Mouse (Mus musculus) kidney, postnatal 25 days (tissue): ENCODE results near the gene Eva1c.
"Not testable (repeated sequence)": the region's sequence is repeated elsewhere in the genome, so short reads cannot be mapped to it uniquely, and the experiment has no call there.

Experiments
- DNase-seq, 2 experiments: peaks; one replicate each; pipeline ENCODE4 v3.0.0; 2021; ENCODE audit warnings: mixed read lengths in 2 of 2

Eva1c gene

DNA sequence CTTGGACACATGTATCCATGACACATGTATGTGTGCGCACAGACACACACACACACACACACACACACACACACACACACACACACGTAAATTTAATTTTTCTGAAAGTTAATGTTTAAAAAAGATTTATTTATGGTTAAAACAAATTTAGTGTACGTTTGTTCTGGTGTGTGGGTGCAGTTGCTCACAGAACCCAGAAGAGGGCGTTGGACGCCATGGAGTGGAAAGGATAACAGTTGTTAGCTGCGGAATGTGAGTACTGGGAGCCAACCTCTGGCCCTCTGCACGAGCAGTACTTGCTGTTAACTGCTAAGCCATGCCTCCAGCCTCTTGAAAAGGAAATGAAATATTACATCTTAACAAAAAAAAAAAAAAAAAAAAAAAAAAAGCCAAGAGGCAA lies at the start of gene Eva1c:
Eva1c (plus strand) TSS at position 263 of the 400 bp plus-strand sequence.
- DNase-seq, result no peak

DNA sequence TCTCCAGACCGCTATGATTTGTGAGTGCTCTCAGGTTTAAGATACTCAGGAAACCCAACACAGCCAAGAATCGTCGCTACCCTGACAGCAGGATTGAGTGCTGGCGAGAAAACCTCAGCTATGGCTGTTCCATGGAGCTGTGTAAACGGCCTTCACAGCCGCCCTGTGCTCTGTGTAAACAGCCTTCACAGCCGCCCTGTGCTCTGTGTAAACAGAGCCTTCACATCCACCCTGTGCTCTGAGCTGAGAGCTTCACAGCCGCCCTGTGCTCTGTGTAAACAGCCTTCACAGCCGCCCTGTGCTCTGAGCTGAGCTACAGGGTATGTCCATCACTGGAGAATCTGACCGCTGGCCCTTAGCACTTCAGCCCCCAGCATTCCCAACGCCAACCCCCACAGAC lies 46.7 kb upstream of the Eva1c start:
- no peak for DNase-seq

DNA sequence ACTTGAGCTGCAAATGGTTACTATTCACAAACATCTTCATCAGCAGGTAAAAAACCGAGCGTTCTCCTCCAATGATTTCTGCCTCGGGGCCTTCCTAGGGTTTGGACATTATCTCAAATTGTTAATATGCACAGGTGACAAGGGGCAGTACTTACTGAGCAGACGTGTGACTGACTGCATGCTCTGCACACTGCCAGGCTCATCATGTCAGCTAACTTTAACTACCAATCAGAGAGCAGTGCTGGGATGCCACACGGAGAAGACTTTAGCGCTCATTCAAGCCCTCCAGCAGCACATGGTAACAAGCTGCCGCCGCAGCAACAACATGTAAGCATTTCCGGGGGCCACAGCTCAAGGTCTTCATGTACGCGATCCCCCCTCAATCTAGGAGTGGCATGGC lies 43.2 kb upstream of the Eva1c start:
- no peak for DNase-seq

DNA sequence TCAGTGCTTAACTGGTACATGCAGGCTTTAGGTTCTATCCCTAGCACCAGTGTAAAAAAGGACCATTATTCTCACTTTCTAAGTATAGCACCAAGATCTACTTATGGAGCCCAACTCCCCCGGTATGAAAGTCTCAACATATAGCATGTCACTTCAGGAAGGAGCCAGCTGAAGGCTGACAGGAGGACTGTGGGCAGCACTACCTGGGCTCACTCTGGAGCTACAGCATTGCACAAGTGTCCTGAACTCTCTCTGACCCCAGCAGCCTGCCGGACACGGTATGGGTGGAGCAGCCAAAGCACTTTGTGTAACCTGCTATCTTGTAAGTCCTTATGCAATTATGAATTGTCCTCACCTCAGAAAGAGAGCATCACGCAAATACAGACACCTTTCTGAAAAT lies 41.3 kb upstream of the Eva1c start:
- DNase-seq, result no peak

DNA sequence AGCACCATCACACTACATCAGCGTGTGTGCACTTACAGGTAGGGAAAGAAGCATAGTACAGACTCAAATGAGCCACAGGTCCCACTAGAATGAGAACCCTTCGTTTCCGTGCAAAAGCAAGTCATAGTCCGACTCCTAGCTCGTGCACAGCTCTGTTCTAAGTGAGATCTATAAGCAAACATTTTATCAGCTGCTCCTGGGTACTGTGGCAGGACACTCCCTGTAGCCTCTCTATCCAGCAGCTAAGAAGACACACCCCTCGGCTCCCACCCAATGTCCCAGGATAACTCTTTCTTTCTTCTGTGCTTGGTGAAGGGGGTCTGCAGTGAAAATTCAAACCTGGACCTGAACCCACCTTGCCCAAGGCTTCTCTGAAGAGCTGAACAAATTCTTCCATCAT lies 37.9 kb upstream of the Eva1c start:
- no peak for DNase-seq

DNA sequence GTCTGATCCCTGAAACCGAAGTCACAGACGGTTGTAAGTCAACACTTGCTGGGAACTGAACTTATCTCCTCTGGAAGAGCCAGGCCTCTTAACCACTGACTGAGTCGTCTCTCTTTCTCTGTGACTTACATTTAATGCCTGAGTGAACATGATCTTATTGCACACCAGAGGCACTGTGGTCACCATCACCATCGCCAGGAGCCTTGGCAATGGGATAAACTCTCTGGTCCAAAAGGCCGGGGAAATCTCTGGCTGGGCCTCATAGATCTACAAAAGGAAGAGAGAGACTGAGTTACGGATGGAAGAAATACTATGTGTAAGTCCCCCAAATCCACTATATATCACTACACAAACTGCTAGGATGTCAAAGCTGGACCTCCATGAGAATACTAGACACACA lies 35.6 kb upstream of the Eva1c start:
- DNase-seq, result peak in 1 of 2 experiments; percentile 6

DNA sequence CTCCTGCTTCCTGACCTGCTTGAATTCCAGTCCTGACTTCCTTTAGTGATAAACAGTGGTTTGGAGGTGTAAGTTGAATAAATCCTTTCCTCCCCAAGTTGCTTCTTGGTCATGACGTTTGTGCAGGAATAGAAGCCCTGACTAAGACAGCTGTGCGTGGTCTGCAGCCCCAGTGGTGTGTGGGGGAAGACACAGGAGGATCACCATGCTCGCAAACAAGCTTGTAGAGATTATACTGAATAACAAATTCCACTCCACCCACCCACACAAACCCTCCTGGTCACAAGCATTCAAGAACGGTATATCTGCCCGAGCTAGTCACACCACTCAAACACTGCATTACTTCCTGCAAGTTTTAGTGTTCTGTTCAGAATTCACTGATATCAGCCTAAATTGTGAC lies 34.5 kb upstream of the Eva1c start:
- peak in 1 of 2 experiments; percentile 9 for DNase-seq

DNA sequence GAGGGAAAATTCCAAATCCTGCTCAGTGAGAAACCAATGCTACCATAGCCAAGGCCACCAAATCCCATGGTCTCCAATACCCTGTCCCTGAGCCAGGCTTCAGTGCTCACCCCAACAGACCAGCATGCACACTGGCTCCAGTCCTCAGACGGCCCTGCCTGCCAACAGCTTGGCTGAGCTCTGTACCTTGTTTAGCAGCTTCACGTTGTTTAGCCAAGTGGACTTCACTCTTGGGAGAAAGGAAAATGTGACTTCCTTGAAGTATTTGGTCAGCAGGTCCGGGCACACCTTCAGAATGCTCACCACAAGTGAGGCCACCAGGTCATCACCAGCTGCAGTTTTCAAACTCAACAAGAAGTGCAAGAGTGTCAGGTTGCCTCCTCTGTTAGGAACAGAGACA lies 34.0 kb upstream of the Eva1c start:
- peak; percentile 64 to 83 for DNase-seq

DNA sequence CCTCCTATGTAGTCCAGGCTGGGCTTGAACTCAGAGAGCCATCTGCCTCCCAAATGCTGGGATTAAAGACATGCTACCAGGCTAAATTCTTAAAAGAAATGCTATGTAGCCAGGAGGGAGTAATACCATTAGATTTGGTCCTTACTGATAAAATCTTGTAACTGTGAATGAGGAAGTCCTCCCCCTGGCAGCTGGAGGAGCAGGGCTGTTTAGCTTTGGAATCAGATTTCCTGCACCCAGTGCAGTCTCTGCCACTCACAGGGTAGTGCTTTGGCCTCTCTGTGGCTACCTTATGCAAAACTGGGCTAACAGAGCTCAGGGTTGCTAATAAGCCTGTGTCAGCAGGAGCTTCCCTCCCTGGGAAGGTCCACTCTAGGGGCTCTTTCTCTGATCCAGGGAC lies 31.8 kb upstream of the Eva1c start:
- peak in 1 of 2 experiments; percentile 15 for DNase-seq

DNA sequence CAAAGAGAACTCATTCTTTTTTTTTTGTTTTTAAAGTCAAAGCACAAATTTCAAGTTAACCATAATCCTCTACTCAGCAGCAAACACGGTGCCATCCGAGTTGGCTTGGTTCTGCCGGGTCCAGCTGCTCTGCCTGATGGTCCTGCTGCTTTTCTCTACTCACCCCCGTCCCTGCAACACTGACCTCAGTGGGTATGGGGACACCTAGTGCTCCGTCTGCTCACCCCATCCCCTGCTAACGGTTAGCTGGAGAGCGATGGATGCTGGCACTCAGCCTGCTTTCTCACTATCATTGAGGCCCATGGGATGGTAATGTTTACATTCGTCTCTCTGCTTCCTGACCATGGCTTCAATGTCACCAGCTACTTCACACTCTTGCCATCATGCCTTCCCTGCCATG lies 28.1 kb upstream of the Eva1c start:
- DNase-seq, result peak in 1 of 2 experiments; percentile 29

DNA sequence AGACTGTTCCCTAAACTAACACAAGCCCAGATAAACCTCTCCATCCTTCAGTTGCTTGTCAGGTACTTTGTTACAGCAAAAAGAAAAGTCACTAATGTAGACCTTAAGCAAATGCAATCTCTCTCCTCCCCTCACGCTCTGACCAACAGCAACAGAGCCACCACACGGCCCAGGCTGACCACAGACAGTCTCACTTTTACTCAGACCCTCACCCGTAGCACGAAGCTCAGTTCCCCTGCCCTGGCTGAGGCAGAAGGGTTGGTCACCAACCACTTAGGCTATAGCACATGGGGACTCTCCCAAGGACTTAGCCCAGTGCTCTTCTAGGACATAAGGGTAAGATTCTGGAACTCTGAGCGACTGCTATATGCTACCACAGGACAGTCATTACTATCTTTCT lies 27.7 kb upstream of the Eva1c start:
- DNase-seq, result peak in 1 of 2 experiments; percentile 27

DNA sequence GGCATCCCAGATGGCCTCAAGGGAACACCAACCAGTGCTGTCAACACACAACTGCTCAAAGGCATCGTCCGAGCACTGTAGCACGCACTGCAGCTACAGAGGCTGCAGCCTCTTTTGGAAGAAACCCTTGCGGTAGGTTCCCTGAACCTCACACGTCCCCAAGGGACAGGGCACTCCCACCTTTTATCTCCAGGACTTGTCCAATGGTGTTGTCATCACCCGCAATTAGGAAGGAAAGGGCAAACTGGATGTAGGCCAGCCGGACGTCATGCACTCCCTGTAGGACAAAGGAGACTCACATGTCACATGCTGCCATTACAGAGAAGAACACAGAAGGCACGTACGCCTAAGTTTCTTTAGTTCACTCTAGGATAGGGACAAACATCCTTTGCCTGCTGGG lies 26.7 kb upstream of the Eva1c start:
- peak in 1 of 2 experiments; percentile 29 for DNase-seq

DNA sequence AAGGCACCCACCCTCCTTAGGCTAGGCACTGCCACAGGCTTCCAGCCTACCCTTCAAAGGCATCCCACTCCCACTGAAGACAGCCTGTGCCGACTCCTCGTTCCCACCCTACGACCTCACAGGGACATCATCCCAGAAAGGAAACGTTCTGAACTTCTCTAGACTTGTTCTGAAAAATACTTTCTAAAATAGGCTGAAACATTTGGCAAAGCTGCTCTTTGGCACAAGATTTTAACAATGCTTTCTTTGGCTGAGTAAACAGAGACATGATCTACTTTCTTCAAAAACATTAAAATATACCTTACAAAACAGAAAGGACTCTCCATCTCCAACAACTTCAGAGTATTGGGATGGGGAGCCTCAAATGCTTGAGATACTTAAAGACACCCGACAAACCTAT lies 25.3 kb upstream of the Eva1c start:
- DNase-seq, result peak in 1 of 2 experiments; percentile 35

DNA sequence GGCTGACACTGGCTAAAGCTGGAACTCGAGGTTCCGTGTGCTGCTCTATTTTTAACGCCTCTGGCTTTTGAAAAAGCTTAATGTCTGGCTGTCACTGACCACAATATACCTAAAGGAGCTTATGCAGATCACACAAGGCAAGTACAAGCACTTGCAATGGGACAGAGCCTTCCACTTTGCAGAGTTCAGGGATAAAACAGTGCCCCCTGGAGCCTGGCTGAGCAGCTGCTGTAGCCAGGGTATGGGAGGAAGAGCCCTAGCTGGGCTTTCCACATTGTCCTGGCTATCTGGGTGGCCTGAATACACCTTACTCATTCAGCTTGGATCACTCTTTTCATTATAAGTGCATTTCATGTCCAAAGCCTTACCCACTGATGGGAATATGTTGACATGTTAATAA lies 24.6 kb upstream of the Eva1c start:
- peak in 1 of 2 experiments; percentile 29 for DNase-seq

DNA sequence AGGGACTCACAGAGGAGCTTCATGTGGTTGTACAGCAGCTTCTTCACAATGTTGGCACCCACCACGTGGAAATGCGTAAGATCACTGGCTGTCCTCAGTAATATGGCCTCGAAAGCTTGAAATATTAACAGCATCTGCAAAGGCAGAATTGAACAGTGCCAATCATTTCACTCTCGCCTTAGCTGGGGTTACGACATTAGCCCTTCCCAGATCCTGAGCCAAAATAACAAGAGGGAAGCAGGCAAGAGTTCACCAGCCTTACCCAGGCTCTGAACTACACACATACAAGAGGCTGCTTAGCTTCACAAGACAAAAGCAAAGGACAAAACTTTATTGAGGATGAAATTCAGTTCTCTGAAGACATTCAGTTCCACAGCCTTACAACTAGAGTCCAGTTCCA lies 22.1 kb upstream of the Eva1c start:
- DNase-seq, result no peak

DNA sequence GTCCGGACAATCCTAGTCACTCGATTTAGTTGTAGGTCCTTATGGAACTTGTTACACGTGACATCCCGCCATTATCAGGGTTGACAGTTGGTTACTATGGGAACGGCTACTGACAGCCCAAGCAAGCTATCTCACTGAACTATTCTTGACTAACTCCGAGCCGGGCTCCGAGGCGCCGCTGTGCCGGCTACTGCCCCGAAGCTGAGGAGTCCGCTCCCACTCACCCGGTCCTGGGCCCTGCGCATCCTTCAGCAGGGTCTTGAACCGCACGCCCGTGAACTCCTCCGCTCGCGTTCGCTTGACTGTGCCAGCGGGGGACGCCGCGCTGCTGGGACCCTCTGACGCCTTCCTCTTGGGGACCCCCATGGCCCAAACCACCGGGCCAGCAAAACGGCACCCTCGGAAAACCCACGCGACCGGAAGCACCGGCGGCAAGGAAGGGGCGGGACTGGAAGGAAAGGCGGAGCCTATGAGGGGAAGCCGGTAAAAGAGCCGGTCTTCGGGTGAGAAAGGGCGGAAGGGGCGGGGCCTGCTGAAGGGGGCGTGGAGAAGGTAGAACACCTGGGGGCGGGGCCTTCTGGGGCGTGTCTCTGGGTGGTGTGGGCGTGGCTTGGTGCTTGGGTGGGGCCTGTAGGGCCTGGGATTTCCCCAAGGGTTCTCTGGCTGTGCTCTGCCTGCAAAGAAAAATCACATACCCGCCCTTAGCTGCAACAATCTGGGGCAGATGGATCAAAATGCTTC lies 16.4 kb upstream of the Eva1c start, which contains the start of gene Urb1:
Urb1 (minus strand) TSS at position 439 of the 741 bp plus-strand sequence.
- peak; percentile 99 to 100 for DNase-seq

DNA sequence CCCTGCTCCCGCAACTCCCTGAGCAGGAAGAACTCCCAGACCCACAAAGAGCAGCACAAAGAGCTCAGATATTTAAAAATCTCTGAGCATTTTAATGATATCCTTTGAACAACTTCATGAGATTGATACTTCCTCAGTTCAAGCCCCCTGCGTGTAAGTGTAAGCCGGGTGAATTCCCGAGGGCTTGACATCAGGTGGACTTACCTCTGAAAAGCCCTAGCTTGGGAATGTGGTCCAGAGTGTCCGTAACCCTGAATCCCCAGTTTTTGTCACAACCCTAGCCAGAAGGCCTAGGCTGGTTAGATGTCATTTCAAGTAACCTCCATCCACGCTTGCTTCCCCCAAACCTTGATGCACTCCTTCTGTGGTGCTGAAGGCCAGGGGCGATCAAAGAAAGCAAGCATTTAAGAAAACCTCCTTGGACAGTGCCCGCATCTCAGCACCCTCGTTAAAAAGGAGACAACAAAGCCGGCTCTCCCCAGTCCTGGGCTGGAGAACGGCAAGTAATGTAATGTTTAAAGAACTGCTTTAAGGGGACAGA lies 15.7 kb upstream of the Eva1c start:
- DNase-seq, result no peak

DNA sequence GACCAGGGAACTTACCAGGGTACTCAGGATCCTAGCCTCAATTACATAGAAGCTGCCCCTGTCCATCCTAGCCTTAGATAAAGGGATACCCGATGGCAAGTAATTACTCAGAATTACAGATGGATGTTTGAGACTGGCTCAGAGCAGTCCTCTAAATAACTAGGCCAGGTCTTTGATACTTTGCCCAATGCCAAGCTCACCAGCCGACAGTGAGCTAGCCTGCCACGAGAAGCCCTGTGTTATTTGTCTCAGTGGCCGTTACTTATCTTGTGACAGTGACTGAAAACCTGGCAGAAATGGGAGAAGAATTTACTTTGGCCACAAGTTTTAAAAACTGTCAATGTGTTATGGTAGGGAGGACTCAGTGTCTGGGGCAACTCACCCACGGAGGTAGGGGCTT lies 14.4 kb upstream of the Eva1c start:
- no peak for DNase-seq

DNA sequence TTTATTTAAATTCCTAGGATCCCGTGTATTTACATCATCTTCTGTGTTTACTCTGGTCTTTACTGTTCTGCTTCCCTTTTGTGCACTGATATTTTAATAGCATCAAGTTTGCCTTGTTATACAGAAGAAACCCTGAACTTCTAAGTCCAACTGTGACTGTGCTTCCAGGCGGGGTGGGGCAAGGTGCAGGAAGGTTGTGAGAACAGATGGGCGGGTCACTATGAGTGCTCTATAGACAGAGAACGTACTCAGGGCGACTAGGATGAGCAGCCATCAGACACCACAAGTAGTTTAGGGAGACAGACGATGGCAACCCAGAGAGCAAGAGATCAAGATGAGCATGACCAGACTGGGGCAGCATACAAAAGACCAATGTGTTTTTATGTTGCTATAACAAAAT lies 6.2 kb upstream of the Eva1c start:
- no peak for DNase-seq

DNA sequence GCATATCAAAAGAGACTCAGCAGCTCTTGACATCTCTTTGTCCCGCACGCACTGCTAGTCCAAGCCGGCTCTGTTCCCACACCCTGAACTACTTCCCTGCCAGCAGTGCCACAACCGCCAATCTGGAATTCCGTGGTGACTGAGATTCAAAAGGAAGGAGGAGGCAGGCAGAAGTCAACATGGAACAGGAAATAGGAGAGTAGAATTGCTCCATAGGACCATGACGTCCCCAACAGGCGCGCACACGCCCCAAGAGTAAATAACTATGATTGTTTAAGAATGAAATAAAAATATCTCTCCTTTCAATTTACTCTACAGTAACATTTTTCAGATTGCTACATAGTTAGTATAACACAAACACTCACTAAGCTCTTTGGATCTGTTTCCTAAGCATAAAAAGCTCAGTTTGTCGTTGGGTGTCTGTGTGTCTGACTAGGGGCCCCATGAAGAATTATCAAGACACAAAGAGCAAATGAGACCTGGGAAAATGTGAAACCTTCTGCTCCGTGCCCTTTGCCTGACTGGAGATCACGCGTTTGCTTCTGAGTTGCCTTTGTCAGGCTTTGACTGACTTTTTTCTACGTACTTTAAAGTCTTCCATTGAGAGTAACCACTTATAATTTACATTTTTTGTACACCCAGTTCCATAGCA lies 5.3 kb upstream of the Eva1c start:
- DNase-seq, result no peak

DNA sequence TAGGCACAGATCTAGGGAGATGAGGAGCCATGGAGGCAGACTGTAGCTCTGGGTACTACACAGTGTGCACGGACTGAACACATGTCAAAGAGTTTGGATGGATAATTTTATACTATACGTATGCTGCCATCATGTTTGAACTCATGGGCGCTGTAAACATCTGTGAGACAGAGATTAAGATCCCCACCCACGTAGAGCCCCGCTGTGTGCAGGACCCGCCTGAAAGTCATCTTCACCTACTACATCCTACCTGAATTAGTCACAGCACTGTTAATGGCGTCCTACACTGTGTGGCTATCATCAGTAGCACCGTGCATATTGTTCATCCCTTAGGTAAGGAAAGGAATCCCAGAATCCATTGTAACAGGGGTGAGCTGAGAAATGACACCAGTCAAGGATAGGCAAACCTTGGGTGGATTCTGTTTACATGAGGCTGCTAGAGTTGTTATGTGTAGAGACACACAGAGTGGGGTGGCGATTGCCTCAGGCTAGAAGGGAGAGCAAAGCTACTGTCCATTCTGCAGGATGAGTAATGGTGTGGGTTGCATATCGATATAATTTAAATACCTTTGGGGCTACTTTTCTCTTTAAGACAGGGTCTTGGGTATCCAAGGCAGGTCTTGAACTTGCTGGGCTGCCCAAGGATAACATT lies 4.1 kb upstream of the Eva1c start:
- no peak for DNase-seq

DNA sequence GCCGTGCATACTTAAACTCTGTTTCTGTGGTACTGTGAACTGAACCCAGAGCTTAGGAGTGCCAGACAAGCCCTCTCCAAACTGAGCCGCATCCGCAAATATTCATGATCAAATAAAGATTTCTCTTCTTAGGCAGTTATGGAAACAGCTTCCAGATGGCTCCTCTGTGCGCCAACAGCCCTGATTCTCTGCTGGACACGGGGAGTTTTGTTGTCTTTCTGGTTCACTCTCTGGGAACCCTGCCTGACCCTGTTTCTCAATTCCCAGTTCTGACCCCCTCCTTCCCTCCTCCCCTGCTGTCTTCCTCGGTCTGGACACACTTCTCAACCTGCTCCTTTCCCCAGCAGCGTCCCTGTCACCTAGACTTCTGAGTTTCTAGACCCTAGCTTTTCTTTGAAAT lies 3.5 kb upstream of the Eva1c start:
- DNase-seq, result peak in 1 of 2 experiments; percentile 38

DNA sequence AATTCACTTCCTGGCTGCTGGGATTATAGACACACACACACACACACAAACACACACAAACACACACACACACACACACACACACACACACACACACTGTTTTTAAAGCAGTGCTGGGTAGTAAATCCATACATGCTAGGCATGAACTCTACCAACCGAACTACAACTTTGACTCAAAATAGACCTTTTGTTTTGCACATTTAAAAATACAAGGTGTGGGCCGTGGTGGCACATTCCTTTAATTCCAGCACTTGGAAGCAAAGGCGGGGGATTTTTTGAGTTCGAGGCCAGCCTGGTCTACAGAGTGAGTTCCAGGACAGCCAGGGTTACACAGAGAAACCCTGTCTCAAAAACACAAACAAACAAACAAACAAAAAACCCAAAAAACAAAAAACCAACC lies 2.5 kb upstream of the Eva1c start:
- not testable (repeated sequence) for DNase-seq

DNA sequence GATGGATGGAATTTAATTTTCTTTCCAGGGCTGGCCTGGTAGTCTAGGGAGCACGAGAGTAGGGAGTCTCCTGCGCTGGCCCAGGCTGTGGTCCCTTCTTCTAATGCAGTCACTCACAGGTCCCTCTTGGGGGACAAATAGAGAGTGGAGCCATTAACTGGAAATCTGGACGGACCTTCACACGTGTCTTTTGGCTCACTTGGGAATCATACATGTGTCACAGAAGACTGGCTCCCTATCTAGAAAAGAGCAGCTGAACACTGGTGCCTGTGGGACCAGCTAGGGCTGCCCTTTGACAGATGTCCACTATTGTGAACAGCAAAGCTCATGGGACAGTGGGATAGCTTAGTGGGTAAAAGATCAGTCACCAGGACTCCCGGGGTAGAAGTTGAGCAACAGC lies 478 bp upstream of the Eva1c start:
- DNase-seq, result no peak
